Mouse (Mus musculus) cerebellum, adult 11 months (tissue): ENCODE measurements around the gene Pafah1b1.

Experiments used
- DNase-seq: peaks from one replicate; pipeline ENCODE4 v3.0.0; 2022

Pafah1b1 gene

DNA sequence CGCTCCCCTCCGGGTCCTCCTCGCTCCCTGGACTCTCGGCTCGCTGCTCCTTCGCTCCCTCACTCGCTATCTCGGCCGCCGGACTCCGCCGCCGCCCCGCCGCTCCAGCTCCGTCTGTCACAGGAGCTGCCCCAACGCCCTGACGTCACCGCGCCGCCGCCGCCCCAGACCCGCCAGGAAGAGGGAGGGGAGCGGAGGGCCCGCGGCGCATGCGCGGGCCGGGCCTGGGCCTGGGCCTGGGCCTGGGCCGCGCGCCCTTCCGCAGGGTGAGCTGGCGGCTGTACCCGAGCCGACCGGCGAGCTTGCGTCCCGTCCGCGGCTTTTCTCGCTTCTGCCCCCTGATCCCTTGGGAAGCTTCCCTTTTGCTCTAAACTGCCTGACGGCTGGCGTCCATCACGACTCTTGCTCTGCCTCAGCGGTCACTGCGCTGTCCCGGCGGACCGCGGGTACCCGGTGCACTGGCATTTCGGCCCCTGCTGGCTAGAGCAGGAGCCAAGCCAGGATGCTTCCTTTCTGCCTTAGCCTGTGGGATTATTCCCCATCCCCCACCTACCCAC, at the start of gene Pafah1b1:
TSS of gene Pafah1b1 (minus strand) at position 436 of the 557 bp plus-strand sequence.
- DNase-seq, result peak; percentile 97

DNA sequence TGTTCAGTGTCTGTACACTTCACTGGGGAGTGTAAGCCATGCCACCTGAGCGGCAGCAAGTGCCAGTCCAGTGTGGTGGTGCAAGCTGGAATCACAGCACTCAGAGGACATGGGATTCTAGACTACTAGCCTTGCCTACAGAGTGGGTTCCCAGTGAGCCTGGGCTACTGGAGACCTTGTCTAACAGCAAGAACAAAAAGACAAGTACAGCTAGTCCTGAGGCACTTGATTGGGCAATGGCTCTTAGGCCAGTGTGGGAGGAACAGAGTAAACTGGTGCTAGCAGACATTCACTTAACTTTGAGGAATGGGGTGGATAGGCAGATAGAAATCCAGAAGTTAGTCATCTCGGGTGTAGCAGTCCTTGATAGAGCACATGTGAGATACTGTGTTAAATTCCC, 47.9 kb upstream of the Pafah1b1 start:
- DNase-seq, result no peak

DNA sequence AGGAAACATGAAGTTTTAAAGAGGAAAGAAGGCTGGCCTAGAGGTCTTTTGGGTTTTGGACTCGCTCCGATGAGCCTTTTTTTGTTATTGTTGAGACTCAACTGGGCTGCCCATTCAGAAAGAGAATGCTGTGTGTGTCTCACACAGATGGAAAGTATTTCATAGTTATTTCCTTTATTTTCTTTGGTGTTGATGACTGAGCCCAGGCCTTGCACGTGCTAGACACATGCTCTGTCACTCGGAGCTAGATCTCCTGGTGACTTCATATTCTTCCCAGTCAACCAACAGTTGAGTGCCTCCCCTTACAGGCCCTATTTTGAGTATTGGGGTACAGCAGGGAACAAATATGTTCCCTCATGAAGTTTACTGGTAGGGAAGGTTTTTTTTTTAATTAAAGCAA, 47.2 kb upstream of the Pafah1b1 start:
- DNase-seq, result no peak

DNA sequence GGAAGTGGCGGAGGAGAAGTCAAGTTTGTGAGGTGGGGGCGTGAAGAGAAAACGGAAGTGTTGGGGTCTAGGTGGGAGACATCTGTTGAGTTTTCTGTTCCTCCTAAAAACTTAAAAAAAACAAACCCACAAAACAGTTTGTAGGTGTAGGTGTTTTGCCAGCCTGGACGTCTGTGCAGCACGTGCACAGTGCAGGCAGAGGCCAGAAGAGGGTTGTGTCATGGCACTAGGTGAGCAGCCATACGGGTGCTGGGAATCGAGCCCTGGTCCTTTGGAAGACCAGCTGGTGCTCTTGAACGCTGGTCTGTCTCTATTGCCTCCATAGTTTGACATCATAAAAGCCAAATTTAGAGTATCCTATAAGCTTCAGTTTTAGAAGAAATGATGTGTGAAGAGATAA, 46.8 kb upstream of the Pafah1b1 start:
- DNase-seq, result peak; percentile 12

DNA sequence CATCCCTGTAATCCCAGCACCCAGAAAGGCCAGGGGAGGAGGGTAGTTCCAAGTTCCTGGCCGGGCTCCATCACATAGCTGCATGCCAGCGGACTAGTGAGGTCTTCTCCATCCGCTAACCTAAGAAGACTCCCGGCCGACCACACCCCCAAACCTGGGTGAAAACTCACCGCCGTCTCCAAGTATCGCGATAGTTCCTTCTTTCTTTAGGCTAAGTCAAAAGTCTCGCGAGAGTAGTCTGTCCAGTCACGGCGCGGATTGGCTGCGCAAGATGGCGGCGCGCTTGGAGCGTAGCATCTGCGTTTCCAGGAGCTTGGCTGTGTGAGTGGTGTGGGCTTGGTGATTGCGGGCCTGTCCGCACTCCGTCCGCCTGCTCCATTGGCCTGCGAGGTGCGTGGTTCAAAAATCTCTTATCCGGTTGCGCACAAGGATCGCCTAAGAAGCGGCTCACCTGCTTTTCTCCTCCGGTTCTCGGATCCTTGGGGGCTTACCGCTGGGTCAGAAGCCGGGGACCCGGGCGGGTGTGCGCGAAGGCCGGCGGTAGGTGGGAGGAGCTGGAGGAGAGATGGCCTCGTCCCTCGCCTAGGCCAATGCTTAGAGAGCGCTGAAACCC, 46.2 kb upstream of the Pafah1b1 start, which contains the start of gene Mettl16:
TSS of gene Mettl16 (plus strand) at position 236 of the 613 bp plus-strand sequence.
- peak; percentile 92 for DNase-seq

DNA sequence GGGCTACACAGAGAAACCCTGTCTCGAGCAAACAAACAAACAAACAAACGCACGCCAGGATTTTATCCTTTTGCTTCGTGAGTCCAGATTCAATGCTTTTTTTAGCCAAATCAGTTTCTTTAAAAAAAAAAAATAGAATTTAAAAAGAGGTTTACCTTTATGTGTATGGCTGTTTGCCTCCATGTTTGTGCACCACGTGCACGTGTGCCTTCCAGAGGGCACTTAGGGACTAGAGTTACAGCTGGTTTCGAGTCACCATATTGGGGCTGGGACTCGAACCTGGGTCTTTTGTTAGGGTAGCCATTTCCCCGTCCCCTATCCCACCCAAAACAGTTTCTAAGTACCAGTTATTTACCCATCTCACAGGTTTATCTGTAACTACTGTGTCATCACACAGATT, 45.6 kb upstream of the Pafah1b1 start:
- DNase-seq, result no peak

DNA sequence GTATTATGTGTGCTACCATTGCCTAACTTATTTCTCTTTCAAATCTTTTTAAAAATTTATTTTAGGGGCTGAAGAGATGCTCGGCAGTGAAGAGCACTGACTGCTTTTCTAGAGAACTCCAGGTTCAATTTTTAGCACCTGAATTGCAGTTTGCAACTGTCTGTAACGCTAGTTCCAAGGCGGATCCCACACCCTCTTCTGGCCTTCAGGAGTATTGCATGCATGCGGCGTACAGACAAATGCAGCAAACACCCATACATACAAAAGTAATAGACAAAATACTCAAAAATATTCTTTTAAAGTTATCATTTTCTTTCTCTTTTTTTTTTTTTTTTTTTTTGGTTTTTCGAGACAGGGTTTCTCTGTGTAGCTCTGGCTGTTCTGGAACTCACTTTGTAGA, 43.6 kb upstream of the Pafah1b1 start:
- no peak for DNase-seq

DNA sequence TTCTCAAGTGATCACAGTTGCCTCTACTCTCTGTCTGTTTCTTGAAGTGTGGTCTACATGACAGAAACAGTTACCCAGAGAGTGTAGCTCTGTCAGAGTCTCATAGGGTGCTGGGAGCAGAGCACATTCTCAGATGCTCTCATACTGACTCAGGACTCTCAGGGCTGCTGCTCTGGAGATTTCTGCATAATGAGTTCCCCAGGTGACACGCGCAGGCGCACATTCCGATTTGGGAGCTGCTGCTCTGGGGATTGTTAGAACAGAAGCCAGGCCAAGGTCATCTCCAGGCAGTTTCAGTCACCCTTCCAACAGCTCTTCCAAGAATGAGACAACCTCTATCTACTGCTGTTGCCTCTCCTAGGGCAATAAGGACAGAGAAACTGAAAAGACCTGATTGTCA, 43.0 kb upstream of the Pafah1b1 start:
- DNase-seq, result no peak

DNA sequence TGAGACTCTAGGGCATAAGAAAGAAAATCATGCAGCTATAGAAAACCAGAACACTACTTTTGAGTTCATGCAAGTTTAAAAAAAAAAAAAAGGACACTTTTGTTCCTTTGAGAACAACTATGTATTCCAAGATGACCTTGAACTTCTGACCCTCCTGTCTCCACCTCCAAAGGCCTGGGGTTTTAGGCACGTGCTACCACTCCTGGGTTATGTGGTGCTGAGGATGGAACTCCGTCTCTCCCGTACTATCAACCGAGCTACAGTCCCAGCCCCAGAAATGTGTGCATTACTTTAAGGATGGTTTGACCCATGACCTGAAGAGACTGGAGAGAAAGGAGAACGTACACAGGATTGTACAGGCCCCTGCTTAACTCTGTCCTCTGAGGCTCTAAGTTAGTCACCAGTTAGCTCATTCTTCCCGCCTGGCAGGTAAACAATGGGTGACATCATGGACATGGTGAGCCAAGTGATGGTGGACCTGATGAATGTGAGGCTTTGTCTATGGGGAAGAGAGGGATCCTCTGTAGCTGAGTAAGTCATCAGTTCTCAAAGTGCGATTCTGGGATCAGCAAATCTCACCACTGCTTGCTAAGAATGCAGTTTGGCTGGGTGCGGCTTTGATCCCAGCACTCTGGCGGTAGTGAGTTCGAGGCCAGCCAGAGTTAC, 39.6 kb upstream of the Pafah1b1 start:
- DNase-seq, result no peak

DNA sequence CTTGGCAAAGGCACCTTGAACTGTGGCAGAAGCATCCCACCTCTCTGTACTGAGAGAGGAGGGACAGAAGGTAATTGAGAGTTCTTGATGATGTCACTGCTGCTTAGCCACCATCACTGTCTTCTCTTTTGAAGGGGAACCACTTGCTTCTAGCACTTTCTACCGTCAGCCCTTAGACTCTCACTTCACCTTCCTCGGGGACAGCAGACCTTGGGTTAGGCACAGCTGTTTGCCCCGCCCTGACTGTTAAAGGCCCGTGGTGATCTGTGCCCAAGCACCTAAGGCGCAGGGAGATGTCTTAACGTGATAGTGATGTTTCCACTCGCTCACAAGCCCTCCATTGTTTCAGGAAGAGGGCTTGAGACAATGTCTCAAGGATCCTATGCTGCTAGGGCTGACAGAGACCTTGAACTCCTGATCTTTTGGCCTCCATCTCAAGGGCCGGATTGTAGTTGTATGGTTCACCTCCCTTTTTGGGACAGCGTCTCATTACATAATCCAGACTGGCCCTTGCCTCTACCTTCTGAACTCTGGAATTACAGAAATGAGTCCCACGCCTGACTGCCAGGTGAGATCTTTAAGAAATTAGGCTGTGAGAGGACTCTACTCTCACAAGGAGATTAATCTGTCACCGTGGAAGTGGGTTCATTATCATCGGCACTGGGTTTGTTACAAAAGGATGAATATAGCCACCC, 36.7 kb upstream of the Pafah1b1 start:
- DNase-seq, result no peak

DNA sequence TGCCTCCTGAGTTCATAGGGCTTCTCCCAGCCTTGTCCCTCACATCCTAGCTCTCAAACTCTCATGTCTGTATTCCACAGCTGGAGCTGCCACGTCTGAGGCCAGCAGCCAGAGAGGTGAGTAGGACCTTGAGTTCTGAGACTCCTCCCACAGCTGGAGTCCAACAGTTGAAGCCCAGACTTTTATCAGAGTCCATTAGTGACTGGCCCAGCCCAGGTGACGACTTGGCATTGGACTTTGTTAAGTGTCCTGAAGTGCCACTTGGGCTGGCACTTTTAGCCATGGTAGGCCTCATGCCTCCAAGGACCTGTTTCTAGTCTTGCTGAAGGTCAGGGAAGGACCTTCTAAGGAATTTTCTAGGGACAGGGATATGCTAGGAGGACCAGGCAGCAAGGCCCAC, 32.2 kb upstream of the Pafah1b1 start:
- no peak for DNase-seq

DNA sequence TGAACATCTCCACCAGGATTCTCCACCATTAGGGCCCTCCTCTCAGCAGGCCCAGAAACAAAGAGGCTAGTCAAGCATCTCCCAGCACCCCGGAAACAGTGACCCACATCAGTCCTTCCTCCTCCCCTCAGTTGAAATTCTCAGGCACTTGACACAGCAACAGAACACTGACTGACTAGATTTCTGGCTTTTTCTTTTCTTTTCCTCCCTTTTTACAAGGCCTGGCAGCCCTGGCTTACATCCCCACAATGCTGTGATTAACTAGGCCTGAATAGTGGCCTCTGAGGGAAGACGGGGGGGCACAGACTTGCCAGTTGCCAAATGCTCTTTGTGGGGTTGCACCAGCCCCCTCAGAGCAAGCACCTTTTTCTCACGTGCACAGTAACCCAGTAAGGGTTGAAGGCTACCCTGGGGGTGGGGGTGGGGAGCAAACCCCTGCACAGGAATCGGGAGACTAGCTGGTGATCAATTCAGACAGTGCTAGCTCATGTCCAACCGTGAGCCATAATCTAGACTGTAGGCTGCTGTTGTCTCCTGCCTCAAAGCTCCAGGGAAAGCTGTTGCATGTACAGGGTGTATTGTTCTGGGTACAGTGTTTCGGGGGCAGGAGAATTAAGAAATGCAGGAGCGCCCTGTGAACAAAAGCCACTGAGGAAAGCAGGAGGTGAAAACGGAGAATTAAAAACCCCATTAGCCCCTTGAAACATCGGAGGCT, 27.0 kb upstream of the Pafah1b1 start:
- DNase-seq, result no peak

DNA sequence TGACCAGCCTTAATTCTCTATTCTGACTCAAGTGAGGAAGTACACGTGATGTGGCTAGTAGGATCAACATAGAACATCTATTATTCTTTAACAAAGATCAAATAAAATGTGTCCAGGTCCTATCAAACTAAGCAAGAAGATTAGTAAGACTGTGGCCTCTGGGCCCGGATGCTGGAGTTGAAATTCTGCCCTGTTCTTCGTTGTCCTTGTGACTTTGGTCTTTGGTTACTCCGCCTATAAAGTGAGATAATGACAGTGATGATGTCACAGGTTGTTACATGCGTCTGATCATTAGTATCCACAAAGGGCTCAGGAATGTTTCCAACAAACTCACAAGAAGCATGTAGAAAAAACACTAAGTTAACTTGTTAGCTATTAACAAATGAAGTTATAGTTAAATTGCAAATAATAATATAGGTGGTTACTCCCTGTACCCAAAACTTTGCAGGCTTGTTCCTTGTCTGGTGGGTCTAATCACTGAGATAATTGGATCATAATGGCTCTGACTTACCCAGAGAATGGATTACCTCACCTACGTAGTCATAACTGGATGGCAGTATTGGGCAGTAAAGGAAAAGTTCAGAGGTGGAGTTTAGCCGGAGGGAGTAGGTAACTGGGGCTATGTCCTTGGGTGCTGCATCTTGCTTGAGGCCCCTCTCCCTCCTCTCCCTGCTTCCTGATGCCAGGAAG, 26.3 kb upstream of the Pafah1b1 start:
- DNase-seq, result no peak

DNA sequence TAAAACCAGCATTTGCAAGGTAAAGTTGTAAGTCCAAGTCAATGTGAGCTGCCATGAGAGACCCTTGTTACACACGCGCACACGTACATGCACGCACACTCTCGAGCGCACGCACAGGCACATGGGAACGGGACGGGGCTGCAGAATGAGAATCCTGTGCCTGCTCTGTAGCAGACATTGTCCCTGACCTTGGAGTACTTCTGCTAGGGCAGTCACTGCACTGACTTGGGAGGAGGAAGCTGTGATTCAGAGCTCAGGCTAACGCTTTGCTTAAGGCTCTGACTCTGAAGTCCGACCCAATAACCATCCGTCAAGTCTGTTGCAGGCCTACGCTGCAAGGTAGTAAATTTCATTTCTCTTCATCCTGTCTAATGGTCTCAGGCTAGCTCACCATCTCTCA, 24.8 kb upstream of the Pafah1b1 start:
- no peak for DNase-seq

DNA sequence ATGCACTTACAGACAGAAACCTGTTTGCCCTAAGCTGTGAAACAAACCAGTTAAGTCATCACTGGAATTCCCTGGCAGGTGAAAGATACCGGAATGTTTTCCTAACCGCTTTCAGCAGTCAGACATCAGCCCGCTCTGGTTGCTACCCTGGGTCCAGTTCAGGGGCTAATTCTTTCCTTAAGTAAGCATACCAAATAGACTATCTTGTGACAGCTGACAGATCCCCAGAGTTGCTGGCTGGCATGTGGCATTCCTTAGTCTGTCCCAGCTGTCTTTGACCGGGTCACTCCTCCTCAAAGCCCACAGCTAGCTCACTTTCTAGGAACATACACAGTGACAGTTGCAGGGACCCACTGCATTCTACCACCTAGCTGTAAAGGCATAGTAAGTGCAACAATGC, 23.6 kb upstream of the Pafah1b1 start:
- DNase-seq, result no peak

DNA sequence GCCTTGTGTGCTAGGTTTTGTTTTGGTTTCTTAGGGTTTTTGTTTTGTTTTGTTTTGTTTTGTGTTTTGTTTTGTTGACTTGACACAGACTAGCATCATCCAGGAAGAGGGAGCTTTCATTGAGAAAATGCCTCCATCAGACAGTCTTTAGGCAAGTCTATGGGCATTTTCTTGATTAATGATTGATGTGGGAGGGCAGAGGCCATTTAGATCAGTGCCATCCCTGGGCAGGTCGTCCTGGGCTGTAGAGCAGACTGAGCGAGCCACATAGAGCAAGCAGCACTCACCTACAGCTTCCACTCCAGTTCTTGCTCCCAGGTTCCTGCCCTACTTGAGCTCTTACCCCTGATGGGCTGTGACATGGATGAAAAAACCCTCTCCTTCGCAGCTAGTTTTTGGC, 13.4 kb upstream of the Pafah1b1 start:
- no peak for DNase-seq

DNA sequence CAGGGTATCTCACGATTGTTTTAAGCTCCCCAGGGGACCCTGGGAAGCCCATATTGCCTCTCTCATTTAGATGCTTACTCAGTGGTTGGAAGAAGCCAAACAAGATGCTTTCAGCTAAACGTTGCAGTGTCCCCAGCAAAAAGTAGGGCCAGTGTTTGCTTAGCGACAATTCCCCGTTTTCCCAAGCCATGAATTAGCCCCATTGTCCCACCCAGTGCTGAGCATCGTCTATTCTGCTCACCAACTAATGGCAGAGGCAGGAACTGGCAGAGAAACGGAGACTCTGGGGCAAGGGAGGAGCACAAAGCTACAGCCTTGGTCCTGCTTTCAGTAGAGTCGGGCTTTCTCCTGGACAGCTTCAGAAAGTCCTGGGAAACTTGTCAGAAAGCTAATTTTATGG, 10.4 kb upstream of the Pafah1b1 start:
- no peak for DNase-seq

DNA sequence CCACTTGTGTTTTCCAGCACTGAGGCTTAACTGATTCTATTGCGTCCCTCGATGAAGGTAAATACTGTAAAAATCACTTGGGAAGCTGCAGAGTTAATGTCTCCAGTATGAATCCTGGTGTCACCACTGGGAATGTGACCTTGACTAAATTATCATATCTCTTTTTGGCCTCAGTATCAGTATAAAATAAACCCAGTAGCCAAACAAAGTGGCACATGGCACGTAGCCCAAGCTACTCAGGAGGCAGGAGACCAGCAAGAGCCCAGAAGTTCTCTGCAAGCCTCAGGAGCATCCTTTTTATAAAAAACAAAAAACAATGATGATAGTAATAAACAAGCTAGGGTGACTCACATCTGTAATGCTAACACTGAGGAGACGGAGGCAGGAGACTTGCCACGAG, 711 bp upstream of the Pafah1b1 start:
- peak; percentile 33 for DNase-seq

DNA sequence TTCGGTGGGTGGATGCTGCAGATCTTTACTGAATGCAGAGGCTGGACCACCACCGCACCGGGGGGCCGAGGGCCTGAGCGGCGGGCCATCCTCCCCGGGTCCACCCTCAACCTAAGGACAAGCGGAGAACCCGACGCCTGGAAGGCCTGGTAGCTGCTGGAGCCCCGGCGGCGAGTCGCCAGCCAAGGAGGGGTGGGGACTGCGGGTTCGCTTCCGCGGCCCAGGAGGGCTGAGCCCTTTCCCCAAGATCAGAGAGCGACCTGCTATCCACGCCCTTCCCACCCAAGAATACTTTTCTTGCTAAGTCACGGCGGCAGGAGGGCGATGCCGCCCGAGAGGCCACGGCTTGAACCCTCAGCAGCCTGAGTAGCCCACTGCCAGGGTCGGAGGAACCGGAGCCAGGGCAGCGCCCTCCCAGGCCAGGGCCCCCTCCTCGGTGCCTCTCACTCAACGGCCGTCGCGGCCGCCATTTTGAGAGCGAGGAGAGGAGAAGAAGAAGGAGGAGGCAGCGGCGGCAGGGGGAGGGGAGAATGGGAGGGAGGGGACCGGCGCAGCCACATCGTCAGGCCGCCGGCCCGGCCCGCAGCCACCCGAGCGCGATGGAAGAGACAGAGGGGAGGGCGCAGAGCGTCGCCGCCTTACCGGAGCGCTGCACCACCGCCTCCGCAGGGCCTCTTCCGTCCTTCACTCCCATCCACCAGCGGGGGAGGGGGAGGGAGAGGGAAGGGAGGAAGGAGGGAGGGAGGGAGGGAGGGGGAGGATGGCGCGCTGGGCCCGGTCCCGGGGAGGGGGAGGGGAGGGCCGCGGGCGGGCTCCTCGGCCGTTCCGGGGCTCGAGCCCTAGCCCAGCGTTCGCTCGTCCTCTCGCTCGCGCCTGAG, 874 bp downstream of the Pafah1b1 start:
- peak; percentile 78 for DNase-seq

DNA sequence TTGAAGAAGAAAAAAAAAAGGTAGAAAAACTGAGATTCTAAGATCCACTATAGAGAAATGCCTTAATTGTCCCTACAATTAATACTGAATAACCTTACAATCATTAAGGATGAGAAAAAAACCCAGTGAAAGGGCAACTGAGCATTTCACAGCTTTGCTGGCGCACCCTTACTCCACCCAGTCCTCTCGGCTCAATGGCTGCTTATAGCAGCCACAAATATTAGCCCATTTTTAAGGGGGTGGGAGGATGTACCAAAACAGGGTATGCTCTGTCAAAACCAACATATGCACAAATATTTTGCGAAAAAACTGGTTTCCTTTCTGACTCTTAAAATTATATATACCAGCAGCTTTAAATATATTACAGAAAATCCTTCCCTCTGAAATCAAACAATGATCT, 2.5 kb downstream of the Pafah1b1 start:
- DNase-seq, result no peak

DNA sequence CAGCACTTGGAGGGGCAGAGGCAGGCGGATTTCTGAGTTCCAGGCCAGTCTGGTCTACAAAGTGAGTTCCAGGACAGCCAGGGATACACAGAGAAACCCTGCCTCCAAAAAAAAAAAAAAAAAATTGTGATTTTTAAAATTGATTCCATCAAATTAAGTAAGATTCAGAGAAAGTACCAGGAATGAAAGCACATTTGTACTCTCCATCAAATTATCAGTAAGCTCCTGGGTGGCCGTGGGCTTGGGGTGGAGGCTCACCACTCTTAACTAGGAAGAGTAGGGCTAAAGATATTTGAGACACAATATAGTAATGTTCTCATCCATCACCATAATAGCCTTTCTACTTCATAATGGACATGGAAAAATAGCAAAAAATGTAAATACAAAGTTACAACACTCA, 3.3 kb downstream of the Pafah1b1 start:
- DNase-seq, result no peak

DNA sequence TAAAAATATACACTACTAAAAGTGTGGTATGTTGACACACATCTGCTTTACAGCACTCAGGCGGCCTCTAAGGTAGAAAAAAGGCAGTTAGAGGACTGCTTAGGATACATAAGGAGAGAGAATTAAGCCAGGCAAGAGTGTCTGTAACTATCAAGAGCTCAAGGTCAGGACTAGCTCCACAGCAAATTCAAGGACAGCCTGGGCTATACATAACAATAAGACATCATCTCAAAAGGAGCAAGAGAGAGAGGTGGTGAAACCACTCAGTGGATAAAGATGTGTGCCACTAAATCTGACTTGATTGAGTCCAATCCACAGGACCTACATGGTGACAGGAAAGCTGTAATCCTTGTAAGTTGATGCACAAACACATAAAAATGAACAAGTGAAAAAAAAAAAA, 3.8 kb downstream of the Pafah1b1 start:
- no peak for DNase-seq
